Mouse (Mus musculus): ENCODE measurements around the gene Tnk2.
A peak's percentile ranks its signal among the peaks of the same experiment; 100 is the strongest.
"Not testable (repeated sequence)": the region's sequence is repeated elsewhere in the genome, so short reads cannot be mapped to it uniquely, and the experiment has no call there.

Tnk2 gene

GRCm38 (mm10) chr16:32636331-32636730, 7.3 kb upstream of the Tnk2 start:
- no peak for DNase-seq (ENCODE audit: low read depth, low spot score)

- no peak for DNase-seq (ENCODE audit: low read depth, low spot score)
Measured at GRCm38 (mm10) chr16:32636871-32637521, 6.7 kb upstream of the Tnk2 start.

- DNase-seq (ENCODE audit: low read depth, low spot score), result peak; percentile 79
Measured at GRCm38 (mm10) chr16:32638476-32638875, 5.2 kb upstream of the Tnk2 start.

DNA sequence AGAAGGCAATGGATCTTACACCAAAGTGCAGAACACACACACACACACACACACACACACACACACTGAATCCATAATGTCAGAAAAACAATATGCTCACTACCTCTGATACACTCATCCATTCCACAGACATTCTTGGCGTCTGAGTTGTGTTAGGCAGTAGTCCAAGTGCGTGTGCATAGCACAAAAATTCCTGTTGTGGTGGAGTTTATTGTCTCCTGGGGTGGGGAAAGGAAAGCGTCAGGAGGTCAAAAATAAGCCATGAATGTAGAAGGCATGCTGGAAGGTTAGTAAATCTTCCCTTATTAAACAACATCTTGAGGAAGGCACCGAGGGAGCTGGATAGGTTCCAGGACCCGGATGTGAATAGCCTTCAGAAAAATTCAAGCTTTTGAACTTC, 3.6 kb upstream of the Tnk2 start:
- DNase-seq (ENCODE audit: low read depth, low spot score), result no peak

GRCm38 (mm10) chr16:32640683-32641082, 3.0 kb upstream of the Tnk2 start:
- DNase-seq (ENCODE audit: low read depth, low spot score), result not testable (repeated sequence)

- DNase-seq (ENCODE audit: low read depth, low spot score), result no peak
Measured at GRCm38 (mm10) chr16:32641440-32642219, 2.0 kb upstream of the Tnk2 start.

GRCm38 (mm10) chr16:32642280-32642679, 1.4 kb upstream of the Tnk2 start:
- no peak for DNase-seq (ENCODE audit: low read depth, low spot score)

DNA sequence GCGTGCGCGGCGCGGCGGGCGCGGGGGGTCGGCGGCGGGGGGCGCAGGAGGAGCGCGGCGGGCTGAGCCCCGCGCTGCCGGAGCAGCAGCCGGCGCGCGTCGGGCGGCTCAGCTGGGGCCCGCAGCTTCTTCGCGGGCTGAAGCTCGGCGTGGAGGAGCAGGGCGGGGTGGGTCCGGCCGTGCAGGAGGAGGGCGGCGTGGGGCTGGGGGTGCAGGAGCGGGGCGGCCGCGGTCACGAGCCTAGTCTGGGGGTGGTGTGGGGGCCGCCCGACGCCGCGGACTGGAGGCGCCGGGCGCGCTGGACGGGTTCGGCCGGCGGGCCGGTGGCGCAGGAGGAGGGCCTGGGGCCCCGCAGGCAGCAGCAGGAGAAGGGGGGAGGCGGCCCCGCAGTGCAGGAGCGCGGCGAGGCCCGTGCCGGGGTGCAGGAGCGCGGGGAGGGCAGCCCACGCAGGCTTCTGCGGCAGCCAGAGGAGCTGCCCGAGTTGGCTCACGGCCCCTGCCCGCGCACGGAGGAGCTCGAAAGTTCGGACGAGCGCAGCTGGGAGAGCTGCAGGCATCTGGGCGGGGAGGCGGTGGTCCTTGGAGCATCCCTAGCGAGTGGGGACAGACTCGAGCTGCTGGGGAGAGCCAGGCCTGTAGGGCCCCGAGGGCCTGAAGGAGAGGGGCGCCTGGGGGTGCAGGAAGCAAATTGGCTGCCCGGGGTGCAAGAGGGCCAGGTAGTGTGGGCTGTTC, 561 bp downstream of the Tnk2 start:
- peak; percentile 62 for DNase-seq (ENCODE audit: low read depth, low spot score)

- DNase-seq (ENCODE audit: low read depth, low spot score), result peak; percentile 27
Measured at GRCm38 (mm10) chr16:32644801-32645170, 1.1 kb downstream of the Tnk2 start.

DNA sequence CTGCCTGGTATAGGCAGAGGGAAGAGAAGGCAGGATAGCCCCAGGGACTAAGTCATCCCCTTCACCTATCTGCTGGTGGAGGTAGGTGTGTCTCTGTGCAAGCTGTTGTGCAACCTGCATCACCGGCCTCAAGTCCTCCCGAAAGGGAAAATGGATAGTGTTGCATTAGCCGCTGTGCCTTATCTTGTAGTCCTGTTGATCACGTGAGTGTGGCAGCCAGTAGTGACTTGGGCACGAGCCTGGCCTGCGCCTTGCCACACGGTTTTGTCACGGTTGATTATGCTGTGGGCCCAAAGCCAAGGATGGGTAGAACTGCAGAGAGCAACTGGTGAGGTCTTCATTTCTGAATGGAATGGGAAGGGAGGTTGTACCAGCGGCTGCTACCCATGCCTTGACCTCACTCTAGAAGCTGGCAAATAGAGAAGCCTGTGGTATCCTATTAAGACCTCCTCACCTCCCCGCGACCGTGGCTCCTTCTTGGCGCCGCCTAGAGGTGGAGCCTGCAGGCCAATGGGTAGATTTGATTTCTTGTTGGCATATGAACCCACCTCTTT, 1.8 kb downstream of the Tnk2 start:
- DNase-seq (ENCODE audit: low read depth, low spot score), result peak; percentile 70

- no peak for DNase-seq (ENCODE audit: low read depth, low spot score)
Measured at GRCm38 (mm10) chr16:32646014-32646413, 2.3 kb downstream of the Tnk2 start.

GRCm38 (mm10) chr16:32647712-32648111, 4.0 kb downstream of the Tnk2 start:
- no peak for DNase-seq (ENCODE audit: low read depth, low spot score)

GRCm38 (mm10) chr16:32650461-32650860, 6.8 kb downstream of the Tnk2 start:
- DNase-seq (ENCODE audit: low read depth, low spot score), result no peak

- peak; percentile 90 for DNase-seq (ENCODE audit: low read depth, low spot score)
Measured at GRCm38 (mm10) chr16:32650974-32651618, 7.4 kb downstream of the Tnk2 start.

GRCm38 (mm10) chr16:32654071-32654733, 10.5 kb downstream of the Tnk2 start:
- DNase-seq (ENCODE audit: low read depth, low spot score), result no peak

GRCm38 (mm10) chr16:32655534-32655933, 11.9 kb downstream of the Tnk2 start:
- DNase-seq (ENCODE audit: low read depth, low spot score), result no peak

DNA sequence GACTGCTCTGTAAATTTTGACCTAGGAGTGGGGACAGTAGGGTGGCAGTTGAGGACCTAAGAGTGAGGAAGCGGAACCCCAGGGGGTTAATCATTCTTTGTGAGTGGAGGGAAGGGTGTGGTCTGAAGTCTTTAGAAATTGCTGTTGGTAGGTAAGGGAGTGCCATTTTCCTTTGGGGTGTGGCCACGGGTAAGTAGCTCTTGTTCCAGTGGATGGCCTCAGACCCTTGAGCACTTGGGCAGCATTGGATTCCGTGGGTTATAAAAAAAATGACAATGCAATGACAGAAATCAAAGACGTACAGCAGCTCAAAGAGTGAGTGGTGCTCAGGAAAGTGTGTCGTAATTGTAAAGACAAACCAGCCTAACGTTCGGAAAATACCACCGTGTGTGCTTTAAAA, 12.6 kb downstream of the Tnk2 start:
- DNase-seq (ENCODE audit: low read depth, low spot score), result no peak

GRCm38 (mm10) chr16:32656794-32657193, 13.1 kb downstream of the Tnk2 start:
- no peak for DNase-seq (ENCODE audit: low read depth, low spot score)

DNA sequence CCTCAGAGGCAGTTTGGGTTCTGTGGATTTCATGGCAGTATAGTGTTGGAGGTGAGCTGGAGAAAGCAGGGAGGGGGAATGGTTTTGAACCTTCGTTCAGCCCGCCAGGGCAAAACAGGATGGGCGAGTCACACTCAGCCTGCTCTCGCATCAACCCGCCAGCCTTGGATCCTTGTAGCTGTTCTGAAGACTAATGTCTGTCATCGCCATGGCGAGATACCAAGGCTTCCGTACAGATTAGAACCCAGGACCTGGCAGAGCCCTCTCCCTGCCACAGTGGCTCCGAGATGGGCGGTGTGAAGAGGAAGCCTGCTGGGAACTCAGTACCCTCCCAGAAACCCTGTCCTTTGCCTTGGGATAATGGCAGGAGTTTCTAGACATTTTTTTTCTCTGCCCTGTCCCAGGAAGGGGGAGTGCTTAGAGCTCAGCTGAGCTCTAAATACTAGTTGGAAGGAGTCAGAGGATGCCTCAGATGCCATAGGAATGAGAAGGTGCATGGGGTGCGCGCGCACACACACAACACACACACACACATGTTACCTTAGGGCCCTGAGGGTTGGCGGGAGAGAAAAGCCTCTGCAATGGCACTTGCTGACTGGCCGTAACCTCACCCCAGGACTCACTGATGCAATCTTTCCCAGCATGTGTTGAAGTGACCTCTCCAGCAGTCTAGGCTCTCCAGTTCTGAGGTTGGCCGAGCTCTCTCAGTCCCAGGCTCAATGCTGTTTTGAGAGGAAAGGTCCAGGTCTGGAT, 14.0 kb downstream of the Tnk2 start:
- no peak for DNase-seq (ENCODE audit: low read depth, low spot score)

DNA sequence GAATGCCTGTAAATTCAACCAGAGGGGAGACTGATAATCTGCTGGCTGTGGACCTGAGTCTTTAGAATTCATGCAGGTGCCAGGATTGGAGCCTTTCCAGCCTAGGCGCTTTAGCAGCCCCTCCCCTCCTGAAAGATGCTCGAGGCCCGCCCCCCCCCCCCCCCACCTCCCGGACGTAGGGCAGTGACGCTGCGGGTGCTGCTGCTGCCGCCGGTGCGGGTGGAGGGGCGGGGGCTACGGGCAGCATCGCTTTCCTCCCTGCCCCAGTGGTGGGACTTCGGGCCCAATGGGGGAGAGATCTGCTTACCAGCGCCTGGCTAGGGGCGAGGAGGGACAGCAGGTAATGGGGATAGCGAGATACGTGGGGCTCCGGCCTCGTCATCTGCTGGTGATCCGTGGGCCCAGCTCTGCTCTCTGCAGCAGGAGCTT, 15.1 kb downstream of the Tnk2 start:
- DNase-seq (ENCODE audit: low read depth, low spot score), result peak; percentile 68

All from CD4-positive helper T cell, adult 2 months (primary cell).